Mouse (Mus musculus): ENCODE data around the gene Tmc3.

- TF ChIP-seq POLR2A (IDR thresholded peaks at IDR 0.05; ENCODE audit: insufficient read length, low read depth) (no peak), CEBPB (IDR thresholded peaks at IDR 0.05; ENCODE audit: insufficient read depth, poor library complexity, severe bottlenecking) (no peak), TCF12 (IDR thresholded peaks at IDR 0.05; ENCODE audit: insufficient read depth, poor library complexity, severe bottlenecking) (no peak), E2F4 (IDR thresholded peaks at IDR 0.05; ENCODE audit: insufficient read depth) (no peak), TCF3 (IDR thresholded peaks at IDR 0.05; ENCODE audit: insufficient read length, low read depth) (no peak), MAX (IDR thresholded peaks at IDR 0.05; ENCODE audit: low read depth) (no peak), REST (IDR thresholded peaks at IDR 0.05; ENCODE audit: insufficient read depth, insufficient read length) (no peak), USF1 (IDR thresholded peaks at IDR 0.05; ENCODE audit: low read depth) (no peak), POLR2AphosphoS2 (IDR thresholded peaks at IDR 0.05; ENCODE audit: insufficient read length, low read depth) (no peak), MYOD1 (IDR thresholded peaks at IDR 0.05; ENCODE audit: control insufficient read depth in 1 of 3, insufficient read length in 2 of 3, low read depth in 2 of 3) (no peak), MYOG (IDR thresholded peaks at IDR 0.05; ENCODE audit: control insufficient read depth in 1 of 3, insufficient read depth in 1 of 3, insufficient read length in 2 of 3, low read depth in 2 of 3) (no peak)
Measured at GRCm38 (mm10) chr7:83561849-83562248, 22.9 kb upstream of the Tmc3 start.
